Mouse (Mus musculus) heart, postnatal 0 days (tissue): ENCODE measurements around the gene Rnf212.

Experiments
- CTCF ChIP-seq: IDR thresholded peaks from 2 replicates; pipeline ENCODE4 v1.5.1; 2016; ENCODE audit warnings: antibody characterized with exemption, control low read depth, low read depth
- EP300 ChIP-seq: IDR thresholded peaks from 2 replicates; pipeline ENCODE4 v1.6.1; 2016; ENCODE audit warnings: antibody characterized with exemption, low read depth

DNA sequence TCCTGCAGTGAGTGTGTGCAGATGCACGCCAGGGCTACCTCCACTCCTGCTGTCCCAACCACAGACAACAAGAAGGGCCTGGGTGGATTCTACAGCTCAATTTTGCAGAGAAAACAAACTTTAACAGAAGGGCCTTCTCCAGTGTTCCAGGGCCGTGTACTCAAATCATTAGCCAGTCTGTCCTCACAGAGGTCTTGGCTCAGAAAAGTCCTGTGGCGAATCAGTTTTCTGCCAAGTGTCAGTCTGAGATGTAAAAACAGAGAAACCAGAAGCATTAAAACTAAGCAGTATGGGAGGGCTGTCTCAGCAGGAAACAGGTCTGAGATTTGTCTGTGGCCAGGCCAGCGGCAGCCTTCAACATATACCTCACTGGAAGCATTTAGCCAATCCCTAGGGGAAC is 56.7 kb downstream of the Rnf212 start:
- no peak for TF ChIP-seq CTCF
- no peak for TF ChIP-seq EP300
